Mouse (Mus musculus): ENCODE measurements around the gene Golga3.

DNA sequence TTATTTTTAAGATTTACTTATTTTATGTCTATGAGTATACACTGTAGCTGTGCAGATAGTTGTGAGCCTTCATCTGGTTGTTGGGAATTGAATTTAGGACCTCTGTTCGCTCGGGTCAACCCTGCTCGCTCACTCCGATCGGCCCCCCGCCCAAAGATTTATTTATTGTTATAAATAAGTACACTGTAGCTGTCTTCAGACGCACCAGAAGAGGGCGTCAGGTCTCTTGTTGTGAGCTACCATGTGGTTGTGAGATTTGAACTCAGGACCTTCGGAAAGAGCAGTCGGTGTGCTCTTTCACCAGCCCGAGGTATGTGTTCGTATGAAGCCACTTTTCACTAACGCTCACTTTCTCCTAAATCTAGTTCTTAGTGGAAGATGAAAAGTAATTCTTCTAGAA lies 55.1 kb downstream of the Golga3 start:
- TF ChIP-seq CTCF (IDR thresholded peaks at IDR 0.05; ENCODE audit: insufficient read depth, low read depth, low read length) (no peak), POLR2A (IDR thresholded peaks at IDR 0.05; ENCODE audit: insufficient read depth, low read depth, low read length) (no peak)

All from olfactory bulb, adult 2 months (tissue).